Mouse (Mus musculus): Measurements from ENCODE around the gene Inhbb.
A peak's percentile ranks its signal among the peaks of the same experiment; 100 is the strongest.

Gene Inhbb

GRCm38 (mm10) chr1:119421576-119422421, at the start of gene Inhbb:
Gene Inhbb (minus strand): TSS chr1:119422248.
- ATAC-seq (ENCODE audit: low TSS enrichment), result peak; percentile 60

GRCm38 (mm10) chr1:119463386-119463785, 41.3 kb upstream of the Inhbb start:
- ATAC-seq (ENCODE audit: low TSS enrichment), result no peak

- no peak for ATAC-seq (ENCODE audit: low TSS enrichment)
These were observed 38.0 kb upstream of the Inhbb start for GRCm38 (mm10) chr1:119460062-119460461.

- peak; percentile 56; the same call in 1 of the 2 replicates for ATAC-seq (ENCODE audit: low TSS enrichment)
These were observed 36.1 kb upstream of the Inhbb start for GRCm38 (mm10) chr1:119457993-119458605.

GRCm38 (mm10) chr1:119457528-119457855, 35.4 kb upstream of the Inhbb start:
- ATAC-seq (ENCODE audit: low TSS enrichment), result no peak

- peak; percentile 39 for ATAC-seq (ENCODE audit: low TSS enrichment)
These were observed 34.9 kb upstream of the Inhbb start for GRCm38 (mm10) chr1:119456671-119457527.

- no peak for ATAC-seq (ENCODE audit: low TSS enrichment)
These were observed 31.7 kb upstream of the Inhbb start for GRCm38 (mm10) chr1:119453731-119454130.

GRCm38 (mm10) chr1:119451417-119451816, 29.4 kb upstream of the Inhbb start:
- peak; percentile 81 for ATAC-seq (ENCODE audit: low TSS enrichment)

GRCm38 (mm10) chr1:119450651-119451345, 28.8 kb upstream of the Inhbb start:
- ATAC-seq (ENCODE audit: low TSS enrichment), result no peak

GRCm38 (mm10) chr1:119446753-119447283, 24.8 kb upstream of the Inhbb start:
- ATAC-seq (ENCODE audit: low TSS enrichment), result no peak

GRCm38 (mm10) chr1:119443591-119444350, 21.7 kb upstream of the Inhbb start:
- no peak for ATAC-seq (ENCODE audit: low TSS enrichment)

- ATAC-seq (ENCODE audit: low TSS enrichment), result no peak
These were observed 20.9 kb upstream of the Inhbb start for GRCm38 (mm10) chr1:119442901-119443300.

GRCm38 (mm10) chr1:119438105-119438637, 16.1 kb upstream of the Inhbb start:
- ATAC-seq (ENCODE audit: low TSS enrichment), result no peak

- ATAC-seq (ENCODE audit: low TSS enrichment), result no peak
These were observed 15.4 kb upstream of the Inhbb start for GRCm38 (mm10) chr1:119437401-119437800.

GRCm38 (mm10) chr1:119424141-119424860, 2.3 kb upstream of the Inhbb start:
- ATAC-seq (ENCODE audit: low TSS enrichment), result no peak

GRCm38 (mm10) chr1:119423510-119423909, 1.5 kb upstream of the Inhbb start:
- ATAC-seq (ENCODE audit: low TSS enrichment), result peak; percentile 21; the same call in 1 of the 2 replicates

- ATAC-seq (ENCODE audit: low TSS enrichment), result no peak
These were observed 490 bp upstream of the Inhbb start for GRCm38 (mm10) chr1:119422460-119423015.

GRCm38 (mm10) chr1:119420984-119421575, 968 bp downstream of the Inhbb start:
- no peak for ATAC-seq (ENCODE audit: low TSS enrichment)

Measured in frontal cortex, adult (tissue).